Mouse (Mus musculus) small intestine, adult 2 months (tissue): ENCODE measurements around the gene Mtor.

Experiments used
- CTCF ChIP-seq: fragments of 200-500 bp; IDR thresholded peaks from 2 replicates; pipeline ENCODE4 v1.5.1; 2012; ENCODE audit warnings: low read depth, mild to moderate bottlenecking, control low read depth, inconsistent platforms, low read length, moderate library complexity, mixed read lengths; ENCODE audit not compliant: insufficient replicate concordance, insufficient read length; ENCODE audit errors: extremely low read depth
- POLR2A ChIP-seq: fragments of 200-500 bp; IDR thresholded peaks from 2 replicates; pipeline ENCODE4 v1.6.1; 2012; ENCODE audit warnings: low read depth, mild to moderate bottlenecking, control low read depth, inconsistent platforms, low read length, moderate library complexity

- TF ChIP-seq CTCF (no peak), POLR2A (no peak)
Observed at GRCm38 (mm10) chr4:148598826-148599225, 150.4 kb downstream of the Mtor start.
